Mouse (Mus musculus): Measurements from ENCODE around the gene Ildr1.

Gene Ildr1

GRCm38 (mm10) chr16:36693818-36694413 is at the start of gene Ildr1:
Ildr1 (plus strand) TSS chr16:36693978.
- no peak for DNase-seq (ENCODE audit: low read depth, low spot score)

GRCm38 (mm10) chr16:36645124-36645523 is 48.7 kb upstream of the Ildr1 start:
- DNase-seq (ENCODE audit: low read depth, low spot score), result no peak

GRCm38 (mm10) chr16:36649304-36649703 is 44.5 kb upstream of the Ildr1 start:
- no peak for DNase-seq (ENCODE audit: low read depth, low spot score)

- no peak for DNase-seq (ENCODE audit: low read depth, low spot score)
Observed at GRCm38 (mm10) chr16:36650511-36650910, 43.3 kb upstream of the Ildr1 start.

- no peak for DNase-seq (ENCODE audit: low read depth, low spot score)
Observed at GRCm38 (mm10) chr16:36651174-36651766, 42.5 kb upstream of the Ildr1 start.

GRCm38 (mm10) chr16:36655199-36655598 is 38.6 kb upstream of the Ildr1 start:
- no peak for DNase-seq (ENCODE audit: low read depth, low spot score)

- DNase-seq (ENCODE audit: low read depth, low spot score), result no peak
Observed at GRCm38 (mm10) chr16:36655910-36656309, 37.9 kb upstream of the Ildr1 start.

- no peak for DNase-seq (ENCODE audit: low read depth, low spot score)
Observed at GRCm38 (mm10) chr16:36661330-36661729, 32.4 kb upstream of the Ildr1 start.

GRCm38 (mm10) chr16:36663484-36663883 is 30.3 kb upstream of the Ildr1 start:
- DNase-seq (ENCODE audit: low read depth, low spot score), result no peak

- peak; percentile 10 for DNase-seq (ENCODE audit: low read depth, low spot score)
Observed at GRCm38 (mm10) chr16:36665782-36666181, 28.0 kb upstream of the Ildr1 start, which contains the start of gene Cd86. Cd86 (minus strand) TSS chr16:36666081.

- DNase-seq (ENCODE audit: low read depth, low spot score), result no peak
Observed at GRCm38 (mm10) chr16:36666448-36667017, 27.2 kb upstream of the Ildr1 start.

GRCm38 (mm10) chr16:36670590-36670989 is 23.2 kb upstream of the Ildr1 start:
- no peak for DNase-seq (ENCODE audit: low read depth, low spot score)

- no peak for DNase-seq (ENCODE audit: low read depth, low spot score)
Observed at GRCm38 (mm10) chr16:36673196-36673595, 20.6 kb upstream of the Ildr1 start.

- no peak for DNase-seq (ENCODE audit: low read depth, low spot score)
Observed at GRCm38 (mm10) chr16:36674457-36675204, 19.1 kb upstream of the Ildr1 start.

GRCm38 (mm10) chr16:36675304-36675703 is 18.5 kb upstream of the Ildr1 start:
- DNase-seq (ENCODE audit: low read depth, low spot score), result no peak

- no peak for DNase-seq (ENCODE audit: low read depth, low spot score)
Observed at GRCm38 (mm10) chr16:36675902-36676301, 17.9 kb upstream of the Ildr1 start.

- no peak for DNase-seq (ENCODE audit: low read depth, low spot score)
Observed at GRCm38 (mm10) chr16:36681829-36682228, 11.9 kb upstream of the Ildr1 start.

- DNase-seq (ENCODE audit: low read depth, low spot score), result no peak
Observed at GRCm38 (mm10) chr16:36684325-36684918, 9.4 kb upstream of the Ildr1 start.

- DNase-seq (ENCODE audit: low read depth, low spot score), result no peak
Observed at GRCm38 (mm10) chr16:36688076-36688475, 5.7 kb upstream of the Ildr1 start.

GRCm38 (mm10) chr16:36691484-36691883 is 2.3 kb upstream of the Ildr1 start:
- DNase-seq (ENCODE audit: low read depth, low spot score), result no peak

GRCm38 (mm10) chr16:36694798-36695290 is 1.1 kb downstream of the Ildr1 start:
- no peak for DNase-seq (ENCODE audit: low read depth, low spot score)

GRCm38 (mm10) chr16:36697331-36697730 is 3.6 kb downstream of the Ildr1 start:
- DNase-seq (ENCODE audit: low read depth, low spot score), result no peak
